Comparison of ENCODE assay signal across 8 mouse cellular contexts in genomic region chr11:46068756-46069407, GRCm38 (mm10). TPM values are rescaled to one million over a fixed set of nuclear protein-coding genes. Genes with fewer than 3 reads are reported as not detected.
DNase-seq lines count a peak whose midpoint lies in the region; ATAC-seq and TF ChIP-seq lines count a peak whose summit lies in the region.

No protein-coding gene starts in this region.

- no peak for ATAC-seq in midbrain, postnatal 0 days (ENCODE audit: low FRiP score)
- no peak for ATAC-seq in neural tube, embryonic 13.5 days (ENCODE audit: low read depth)
- no peak for ATAC-seq in monocyte, adult 5-6 weeks (replicated peaks; ENCODE audit: insufficient number of reproducible peaks, low FRiP score, low TSS enrichment, poor library complexity, severe bottlenecking)
- ATAC-seq in erythroid progenitor cell, adult 5-6 weeks (replicated peaks; ENCODE audit: low FRiP score, poor library complexity, severe bottlenecking): no peak

- no peak overlapping the region for H3K4me2 ChIP-seq in midbrain, postnatal 0 days (ENCODE audit: low read depth, low read length, poor library complexity, severe bottlenecking)
- no peak overlapping the region for H3K4me2 ChIP-seq in neural tube, embryonic 13.5 days

- TF ChIP-seq CTCF in midbrain, postnatal 0 days (IDR thresholded peaks at IDR 0.05): no peak
- TF ChIP-seq CTCF in heart, adult 2 months (IDR thresholded peaks at IDR 0.05): no peak
- TF ChIP-seq CTCF in kidney, adult 2 months (conservative IDR thresholded peaks at IDR 0.05; ENCODE audit: insufficient read depth, insufficient read length, low read depth, low read length): no peak

- intact Hi-C loops in heart, adult 2 months (cut with DNase I): loop anchor here (2.0 kb wide), 1 partner anchor 16 kb away; no protein-coding TSS in a partner anchor

- no peak overlapping the region for H3K4me3 ChIP-seq in midbrain, embryonic 10.5 days
- H3K4me3 ChIP-seq in midbrain, postnatal 0 days (ENCODE audit: low read depth, low read length): no peak overlapping the region
- peak overlapping the region; percentile 32 for H3K4me3 ChIP-seq in heart, adult 2 months
- H3K4me3 ChIP-seq in kidney, adult 2 months (ENCODE audit: insufficient read depth, low read depth, low read length): no peak overlapping the region
- no peak overlapping the region for H3K4me3 ChIP-seq in neural tube, embryonic 13.5 days

- H3K9ac ChIP-seq in midbrain, postnatal 0 days (replicated peaks; ENCODE audit: low read length, poor library complexity, severe bottlenecking): no peak overlapping the region
- peak overlapping the region; percentile 36 for H3K9ac ChIP-seq in heart, adult 2 months (ENCODE audit: low read depth, low read length)
- H3K9ac ChIP-seq in neural tube, embryonic 13.5 days: 0 out of 2 replicates have a peak overlapping the region, but pooled peaks have one; percentile 3

- no peaks in the 10 kb centered on the region for H3K27me3 ChIP-seq in midbrain, embryonic 10.5 days (ENCODE audit: low read depth, poor library complexity, severe bottlenecking)
- H3K27me3 ChIP-seq in midbrain, postnatal 0 days (ENCODE audit: insufficient read depth, low read length): no peaks in the 10 kb centered on the region
- H3K27me3 ChIP-seq in heart, adult 2 months (ENCODE audit: control insufficient read depth, insufficient read depth, low read length): no peaks in the 10 kb centered on the region
- no peaks in the 10 kb centered on the region for H3K27me3 ChIP-seq in kidney, adult 2 months (replicated peaks; ENCODE audit: control insufficient read depth, insufficient read depth, low read length)
- H3K27me3 ChIP-seq in neural tube, embryonic 13.5 days: no peaks in the 10 kb centered on the region

- TF ChIP-seq EP300 in heart, adult 2 months (IDR thresholded peaks at IDR 0.05; ENCODE audit: insufficient read depth, low read depth, low read length): peak; percentile 65

- WGBS in midbrain, embryonic 10.5 days: 33% methylated on average over 12 of the region's 12 CpGs
- 32% methylated on average over 12 of the region's 12 CpGs for WGBS in midbrain, postnatal 0 days
- WGBS in heart, adult 2 months: 3% methylated on average over 12 of the region's 12 CpGs
- WGBS in kidney, adult 2 months: 27% methylated on average over 12 of the region's 12 CpGs
- WGBS in neural tube, embryonic 13.5 days: 29% methylated on average over 12 of the region's 12 CpGs

- peak overlapping the region; percentile 49 for H3K27ac ChIP-seq in midbrain, embryonic 10.5 days (replicated peaks)
- H3K27ac ChIP-seq in midbrain, postnatal 0 days (ENCODE audit: low read depth, low read length): no peak overlapping the region
- H3K27ac ChIP-seq in heart, adult 2 months: peak overlapping the region; percentile 99
- peak overlapping the region; percentile 45 for H3K27ac ChIP-seq in kidney, adult 2 months (ENCODE audit: insufficient read depth, low read depth, low read length)
- peak overlapping the region; percentile 74 for H3K27ac ChIP-seq in neural tube, embryonic 13.5 days (replicated peaks)

- H3K79me2 ChIP-seq in heart, adult 2 months (replicated peaks; ENCODE audit: control insufficient read depth, insufficient read depth, low read length): peaks cover 4% of the 10 kb centered on the region; the same call in 1 of the 2 replicates

- no peak for DNase-seq in midbrain, embryonic 10.5 days (ENCODE audit: low spot score)
- DNase-seq in midbrain, postnatal 0 days (ENCODE audit: low spot score): no peak
- peak; percentile 71 to 81 for DNase-seq in heart, adult 2 months
- DNase-seq in kidney, adult 2 months: peak; percentile 74
- DNase-seq in spleen, adult 18-20 months: no peak

- no peaks in the 10 kb centered on the region for H3K9me3 ChIP-seq in midbrain, embryonic 10.5 days (replicated peaks)
- no peaks in the 10 kb centered on the region for H3K9me3 ChIP-seq in midbrain, postnatal 0 days (ENCODE audit: low read length)
- no peaks in the 10 kb centered on the region for H3K9me3 ChIP-seq in neural tube, embryonic 13.5 days

- 0 out of 2 replicates have a peak, but pooled peaks cover 2% of the 10 kb centered on the region for H3K36me3 ChIP-seq in midbrain, embryonic 10.5 days
- H3K36me3 ChIP-seq in midbrain, postnatal 0 days (ENCODE audit: insufficient read depth, low read length): no peaks in the 10 kb centered on the region
- H3K36me3 ChIP-seq in heart, adult 2 months (ENCODE audit: control insufficient read depth, insufficient read depth, low read length): peaks cover 34% of the 10 kb centered on the region
- no peaks in the 10 kb centered on the region for H3K36me3 ChIP-seq in kidney, adult 2 months (ENCODE audit: control insufficient read depth, insufficient read depth, low read length)
- H3K36me3 ChIP-seq in neural tube, embryonic 13.5 days: peaks cover 17% of the 10 kb centered on the region

- 0 out of 2 replicates have a peak, but pooled peaks have one; percentile 43 for TF ChIP-seq POLR2A in heart, adult 2 months (IDR thresholded peaks at IDR 0.05; ENCODE audit: insufficient read depth, low read depth, low read length)
- TF ChIP-seq POLR2A in kidney, adult 2 months (IDR thresholded peaks at IDR 0.05; ENCODE audit: low read depth, low read length): no peak

- H3K4me1 ChIP-seq in midbrain, embryonic 10.5 days: peaks cover 47% of the 10 kb centered on the region
- peaks cover 6% of the 10 kb centered on the region; the same call in 1 of the 2 replicates for H3K4me1 ChIP-seq in midbrain, postnatal 0 days (ENCODE audit: insufficient read depth, low read length)
- H3K4me1 ChIP-seq in heart, adult 2 months (ENCODE audit: control insufficient read depth, insufficient read depth, low read length): peaks cover 49% of the 10 kb centered on the region
- H3K4me1 ChIP-seq in kidney, adult 2 months (ENCODE audit: control insufficient read depth, insufficient read depth, low read length): peaks cover 3% of the 10 kb centered on the region
- peaks cover 50% of the 10 kb centered on the region for H3K4me1 ChIP-seq in neural tube, embryonic 13.5 days (replicated peaks)

RNA-seq across cellular contexts. Expression of gene Adam19, which starts 13.1 kb away (rescaled TPM):
- polyA plus RNA-seq in midbrain, embryonic 10.5 days (2016; fragmentation: Nextera tagmentation; extraction: Ambion mirVana): 9.3 and 11.1 TPM in 2 replicates
- total RNA-seq in midbrain, postnatal 0 days (2014; rRNA removed): 16.8 and 16.9 TPM in 2 replicates
- 3.9 and 6.1 TPM in 2 replicates for polyA plus RNA-seq in midbrain, postnatal 0 days (2015; fragmentation: Nextera tagmentation; extraction: Ambion mirVana)
- total RNA-seq in heart, adult 2 months (2021): 10 to 100 TPM; 21.9 to 63.9 TPM
- polyA plus RNA-seq in heart, adult 2 months (2012; rRNA removed): 17.7 and 32.1 TPM in 2 replicates
- polyA plus RNA-seq in kidney, adult 2 months (2012; rRNA removed): 2.9 and 3.6 TPM in 2 replicates
- 19.2 and 19.8 TPM in 2 replicates for polyA plus RNA-seq in neural tube, embryonic 13.5 days (2015; fragmentation: Nextera tagmentation; extraction: Ambion mirVana)
- total RNA-seq in monocyte, adult 5-6 weeks (2017): 7.8 to 13.7 TPM (median 10.7 TPM) in 3 replicates
- 1.7 and 4.7 TPM in 2 replicates for total RNA-seq in erythroid progenitor cell, adult 5-6 weeks (2015; ENCODE audit: low replicate concordance)
- 2.4 and 4.1 TPM in 2 replicates for total RNA-seq in erythroid progenitor cell, adult 5-6 weeks (2017; ENCODE audit: low replicate concordance)

RNA-seq across cellular contexts. Expression of gene Gm12166, which starts 16.8 kb away (rescaled TPM):
- polyA plus RNA-seq in midbrain, embryonic 10.5 days (2016; fragmentation: Nextera tagmentation; extraction: Ambion mirVana): 2.4 and 3.4 TPM in 2 replicates
- 8.7 and 12.1 TPM in 2 replicates for total RNA-seq in midbrain, postnatal 0 days (2014; rRNA removed)
- polyA plus RNA-seq in midbrain, postnatal 0 days (2015; fragmentation: Nextera tagmentation; extraction: Ambion mirVana): 8.3 and 8.9 TPM in 2 replicates
- total RNA-seq in heart, adult 2 months (2021): 1 to 10 TPM; 1.2 to 1.6 TPM
- polyA plus RNA-seq in heart, adult 2 months (2012; rRNA removed): 4.4 and 4.6 TPM in 2 replicates
- 9.6 and 14.2 TPM in 2 replicates for polyA plus RNA-seq in kidney, adult 2 months (2012; rRNA removed)
- 6.6 and 7.2 TPM in 2 replicates for polyA plus RNA-seq in neural tube, embryonic 13.5 days (2015; fragmentation: Nextera tagmentation; extraction: Ambion mirVana)
- 7.1 to 33.7 TPM (median 17.4 TPM) in 3 replicates for total RNA-seq in monocyte, adult 5-6 weeks (2017)
- 1.7 and 8.3 TPM in 2 replicates for total RNA-seq in erythroid progenitor cell, adult 5-6 weeks (2015; ENCODE audit: low replicate concordance)
- not detected in 2 replicates for total RNA-seq in erythroid progenitor cell, adult 5-6 weeks (2017; ENCODE audit: low replicate concordance)

Comparison
In these comparisons a context has a peak if more than half of its experiments do, and no peak if none do; other contexts are left out.
1. DNase-seq: peak in heart, adult 2 months (2 of 2) and kidney, adult 2 months (single experiment); none in midbrain, embryonic 10.5 days (single experiment), midbrain, postnatal 0 days (single experiment) and spleen, adult 18-20 months (0 of 2).